Mouse (Mus musculus): ENCODE results near the gene Uba6. TPM values are rescaled to one million over a fixed set of nuclear protein-coding genes. Genes with fewer than 3 reads are reported as not detected.

Uba6 gene
- total and polyA plus RNA-seq, 3 experiments = 1.1 to 36.2 (median 30.7) TPM

DNA sequence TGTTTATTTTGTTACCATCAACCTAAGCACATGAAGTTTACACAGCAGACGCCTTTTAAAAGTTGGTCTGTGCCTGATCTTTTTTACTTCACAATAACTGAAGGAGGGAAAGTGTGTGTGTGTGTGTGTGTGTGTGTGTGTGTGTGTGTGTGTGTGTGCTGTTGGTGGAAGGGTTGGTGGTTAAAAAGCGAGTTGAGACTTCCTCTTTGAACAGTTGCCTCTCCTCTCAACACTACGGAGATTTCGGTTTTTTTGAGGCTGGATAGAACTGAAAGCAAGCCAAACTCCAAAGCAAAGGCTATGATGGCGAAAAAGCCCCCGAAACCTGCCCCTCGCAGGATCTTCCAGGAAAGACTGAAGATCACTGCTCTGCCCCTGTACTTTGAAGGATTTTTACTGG lies 101.1 kb downstream of the Uba6 start, which contains the start of gene Stap1:
TSS of gene Stap1 (plus strand) at position 209 of the 400 bp plus-strand sequence.
- no peaks in the 10 kb centered on the region for H3K36me3 ChIP-seq (replicated peaks)
- no peaks in the 10 kb centered on the region for H3K27me3 ChIP-seq (ENCODE audit: insufficient read depth, low read length)
- DNase-seq (ENCODE audit: low spot score) (no peak), ATAC-seq (ENCODE audit: extremely low read depth, insufficient number of reproducible peaks, low FRiP score, poor library complexity, severe bottlenecking) (no peak)
- no peak for TF ChIP-seq GATA1 (IDR thresholded peaks at IDR 0.05; ENCODE audit: borderline replicate concordance, low read length)
- TF ChIP-seq GATA2 (IDR thresholded peaks at IDR 0.05; ENCODE audit: borderline replicate concordance, low read depth, low read length) = no peak
- TF ChIP-seq TAL1 (conservative IDR thresholded peaks at IDR 0.05; ENCODE audit: low read depth, low read length) = no peak
- TF ChIP-seq CTCF (IDR thresholded peaks at IDR 0.05; ENCODE audit: low read depth, low read length) = no peak
- no peak for TF ChIP-seq POLR2AphosphoS5 (IDR thresholded peaks at IDR 0.05; ENCODE audit: insufficient replicate concordance, low read depth, low read length)
- H3K4me3 ChIP-seq (ENCODE audit: low read depth, low read length) = no peak within 1 kb of the TSS; the same call in 1 of the 2 replicates
- H3K9me3 ChIP-seq (replicated peaks) = no peaks in the 10 kb centered on the region
- H3K4me1 ChIP-seq (ENCODE audit: insufficient read depth, low read depth, low read length) = peaks cover 22% of the 10 kb centered on the region

DNA sequence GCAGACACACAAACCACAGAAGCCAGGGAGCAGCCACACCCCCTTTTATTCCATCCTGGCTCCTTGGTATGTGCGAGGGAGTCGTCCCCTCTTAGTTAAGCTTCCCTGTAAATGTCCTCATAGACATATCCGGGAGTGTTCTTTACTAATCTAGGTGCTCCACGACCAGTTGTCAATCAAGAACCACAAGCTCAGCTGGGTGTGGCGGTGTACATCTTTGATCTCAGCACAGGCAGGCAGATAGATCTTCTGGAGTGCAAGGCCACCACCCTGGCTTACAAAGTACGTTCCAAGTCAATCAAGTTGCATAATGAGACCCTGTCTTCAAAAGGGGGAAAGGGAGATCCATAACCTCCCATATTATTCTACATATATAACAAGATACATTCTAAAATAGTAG lies 103.5 kb downstream of the Uba6 start:
- DNase-seq (ENCODE audit: low spot score) = no peak
- no peak overlapping the region for H3K4me3 ChIP-seq (ENCODE audit: low read depth, low read length)
- no peaks in the 10 kb centered on the region for H3K27me3 ChIP-seq (ENCODE audit: insufficient read depth, low read length)
- no peak for ATAC-seq (ENCODE audit: extremely low read depth, insufficient number of reproducible peaks, low FRiP score, poor library complexity, severe bottlenecking)
- TF ChIP-seq CTCF (IDR thresholded peaks at IDR 0.05; ENCODE audit: low read depth, low read length) (no peak), GATA1 (IDR thresholded peaks at IDR 0.05; ENCODE audit: borderline replicate concordance, low read length) (no peak), TAL1 (conservative IDR thresholded peaks at IDR 0.05; ENCODE audit: low read depth, low read length) (no peak), POLR2AphosphoS5 (IDR thresholded peaks at IDR 0.05; ENCODE audit: insufficient replicate concordance, low read depth, low read length) (no peak)
- no peaks in the 10 kb centered on the region for H3K36me3 ChIP-seq (replicated peaks)
- no peaks in the 10 kb centered on the region for H3K9me3 ChIP-seq (replicated peaks)
- H3K4me1 ChIP-seq (ENCODE audit: insufficient read depth, low read depth, low read length) = peaks cover 30% of the 10 kb centered on the region

DNA sequence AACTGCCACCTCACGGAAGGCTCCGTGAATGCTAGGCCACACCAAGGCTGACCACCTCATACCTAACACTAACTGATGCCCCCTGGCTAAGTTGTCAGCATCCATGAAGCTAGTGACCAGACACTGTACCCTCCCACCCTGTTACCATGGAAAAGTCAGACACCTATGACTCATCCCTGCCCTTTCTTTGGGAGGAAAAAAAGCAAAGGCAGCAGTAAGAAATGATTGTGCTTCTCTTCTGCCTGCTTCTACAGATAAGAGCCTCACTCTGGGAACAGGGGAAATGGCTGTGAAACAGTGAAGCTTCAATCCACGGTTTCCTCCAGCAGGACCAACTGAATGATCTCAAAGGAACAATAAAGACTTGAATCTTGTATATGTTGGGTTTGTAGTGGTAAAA lies 104.2 kb downstream of the Uba6 start:
- Histone ChIP-seq H3K4me3 (ENCODE audit: low read depth, low read length) (no peak overlapping the region), H3K9me3 (replicated peaks) (no peaks in the 10 kb centered on the region), H3K36me3 (replicated peaks) (no peaks in the 10 kb centered on the region), H3K4me1 (ENCODE audit: insufficient read depth, low read depth, low read length) (peaks cover 36% of the 10 kb centered on the region), H3K27me3 (ENCODE audit: insufficient read depth, low read length) (no peaks in the 10 kb centered on the region)
- TF ChIP-seq GATA2 (IDR thresholded peaks at IDR 0.05; ENCODE audit: borderline replicate concordance, low read depth, low read length) (no peak), POLR2AphosphoS5 (IDR thresholded peaks at IDR 0.05; ENCODE audit: insufficient replicate concordance, low read depth, low read length) (no peak), CTCF (IDR thresholded peaks at IDR 0.05; ENCODE audit: low read depth, low read length) (no peak), TAL1 (conservative IDR thresholded peaks at IDR 0.05; ENCODE audit: low read depth, low read length) (no peak), GATA1 (IDR thresholded peaks at IDR 0.05; ENCODE audit: borderline replicate concordance, low read length) (no peak)
- ATAC-seq (ENCODE audit: extremely low read depth, insufficient number of reproducible peaks, low FRiP score, poor library complexity, severe bottlenecking) = no peak
- no peak for DNase-seq (ENCODE audit: low spot score)

DNA sequence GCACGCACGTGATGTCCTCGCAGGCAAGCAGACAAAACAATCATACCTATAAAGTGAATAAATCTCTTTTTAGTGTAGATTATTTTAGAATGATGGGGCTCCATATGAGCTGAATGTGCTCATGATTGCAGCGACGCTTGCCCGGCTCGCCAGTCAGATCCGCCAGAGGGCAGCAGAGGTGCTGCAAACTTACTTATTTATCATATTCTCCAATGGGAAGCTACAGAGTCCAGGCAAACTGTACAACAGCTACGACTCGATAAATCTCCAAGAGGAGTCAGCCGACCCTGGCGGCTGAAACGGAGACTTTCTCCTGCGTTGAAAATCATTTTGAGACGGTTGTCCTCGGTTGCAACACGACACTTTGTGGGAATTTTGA lies 106.1 kb downstream of the Uba6 start:
- no peaks in the 10 kb centered on the region for H3K9me3 ChIP-seq (replicated peaks)
- peak; percentile 43; the same call in 1 of the 2 replicates for ATAC-seq (ENCODE audit: extremely low read depth, insufficient number of reproducible peaks, low FRiP score, poor library complexity, severe bottlenecking)

DNA sequence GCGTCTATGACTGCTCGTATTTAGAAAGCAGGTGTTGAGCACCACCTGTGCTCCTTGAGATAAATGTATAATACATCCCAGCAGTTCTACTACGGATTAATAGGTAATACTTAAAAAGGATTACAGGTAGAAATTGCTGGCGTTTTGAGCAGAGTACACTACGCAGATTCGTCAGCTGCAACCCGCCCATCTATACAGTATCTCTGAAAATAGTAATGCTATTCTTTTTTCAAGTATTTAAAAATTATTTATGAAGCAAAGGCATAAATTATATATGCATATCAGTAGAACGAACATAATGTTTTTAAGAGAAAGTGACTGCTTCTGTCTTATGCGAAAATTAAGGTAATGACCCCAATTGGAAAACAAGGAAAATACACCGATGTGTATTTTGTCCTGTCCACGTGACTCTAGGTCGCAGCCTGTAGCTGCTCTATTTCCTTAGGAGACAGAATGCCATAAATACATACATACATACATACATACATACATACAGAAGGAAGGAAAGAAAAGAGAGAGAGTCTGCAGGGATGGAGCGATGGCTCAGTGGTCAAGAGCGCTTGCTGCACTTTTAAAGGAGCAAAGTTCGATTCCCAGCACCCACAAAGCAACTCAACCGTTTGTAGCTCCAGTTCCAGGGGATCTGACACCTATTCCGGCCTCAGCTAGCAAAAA lies 106.6 kb downstream of the Uba6 start:
- peaks cover 2% of the 10 kb centered on the region for H3K36me3 ChIP-seq (replicated peaks)
- TF ChIP-seq GATA1 (IDR thresholded peaks at IDR 0.05; ENCODE audit: borderline replicate concordance, low read length) (no peak), POLR2AphosphoS5 (IDR thresholded peaks at IDR 0.05; ENCODE audit: insufficient replicate concordance, low read depth, low read length) (no peak), GATA2 (IDR thresholded peaks at IDR 0.05; ENCODE audit: borderline replicate concordance, low read depth, low read length) (no peak), TAL1 (conservative IDR thresholded peaks at IDR 0.05; ENCODE audit: low read depth, low read length) (no peak), CTCF (IDR thresholded peaks at IDR 0.05; ENCODE audit: low read depth, low read length) (no peak)
- no peak for DNase-seq (ENCODE audit: low spot score)
- no peak for ATAC-seq (ENCODE audit: extremely low read depth, insufficient number of reproducible peaks, low FRiP score, poor library complexity, severe bottlenecking)
- peaks cover 33% of the 10 kb centered on the region for H3K4me1 ChIP-seq (ENCODE audit: insufficient read depth, low read depth, low read length)
- H3K4me3 ChIP-seq (ENCODE audit: low read depth, low read length) = peak overlapping the region; percentile 86
- H3K27me3 ChIP-seq (ENCODE audit: insufficient read depth, low read length) = no peaks in the 10 kb centered on the region
- no peaks in the 10 kb centered on the region for H3K9me3 ChIP-seq (replicated peaks)

More for the DNA sequence above, 106.1 kb downstream of the Uba6 start:
- DNase-seq (ENCODE audit: low spot score) = peak; percentile 13
- Histone ChIP-seq H3K4me1 (ENCODE audit: insufficient read depth, low read depth, low read length) (peaks cover 36% of the 10 kb centered on the region), H3K36me3 (replicated peaks) (peaks cover 2% of the 10 kb centered on the region), H3K4me3 (ENCODE audit: low read depth, low read length) (peak overlapping the region; percentile 86), H3K27me3 (ENCODE audit: insufficient read depth, low read length) (no peaks in the 10 kb centered on the region)
- TF ChIP-seq CTCF (IDR thresholded peaks at IDR 0.05; ENCODE audit: low read depth, low read length) = peak; percentile 65
- TF ChIP-seq GATA2 (IDR thresholded peaks at IDR 0.05; ENCODE audit: borderline replicate concordance, low read depth, low read length) = no peak

DNA sequence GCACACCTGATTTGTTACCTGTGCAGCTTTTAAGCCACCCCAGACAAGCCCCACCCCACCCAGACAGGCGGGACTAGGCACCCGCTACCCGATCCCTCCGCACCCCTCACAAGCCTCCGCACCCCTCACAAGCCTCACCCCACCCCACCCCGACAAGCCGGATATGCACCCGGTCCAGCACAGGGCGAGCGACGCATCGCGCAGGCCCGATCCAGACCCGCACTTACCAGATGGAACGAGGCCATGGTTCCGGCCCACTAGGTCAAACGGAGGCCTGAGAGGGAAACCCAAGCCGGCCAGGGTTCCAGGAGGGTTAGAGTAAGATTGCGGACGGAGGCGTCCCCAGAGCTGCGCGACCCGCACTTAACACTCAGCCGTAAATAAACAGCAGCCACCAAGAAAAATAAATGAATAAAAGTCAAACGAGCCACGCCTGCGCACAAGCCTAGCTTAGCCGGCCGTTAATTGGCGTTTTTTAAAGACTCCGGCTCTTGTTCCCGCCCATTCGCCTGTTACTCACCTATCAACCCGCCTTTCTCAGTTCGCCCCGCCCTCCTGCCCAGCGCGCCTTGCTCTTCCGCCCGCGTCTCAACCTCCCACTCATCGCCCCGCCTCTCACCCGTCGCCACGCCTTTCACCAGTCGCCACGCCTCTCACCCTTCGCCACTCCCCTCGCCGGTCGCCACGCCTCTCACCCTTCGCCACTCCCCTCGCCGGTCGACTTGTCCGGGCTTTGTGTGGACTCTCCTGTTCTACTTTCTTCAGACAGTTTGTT lies 107.3 kb downstream of the Uba6 start, which contains the start of gene Cenpc1:
TSS of gene Cenpc1 (minus strand) at position 483 of the 775 bp plus-strand sequence.
- no peak for TF ChIP-seq GATA2 (IDR thresholded peaks at IDR 0.05; ENCODE audit: borderline replicate concordance, low read depth, low read length)
- Histone ChIP-seq H3K4me3 (ENCODE audit: low read depth, low read length) (peak within 1 kb of the TSS; percentile 86), H3K36me3 (replicated peaks) (peaks cover 2% of the 10 kb centered on the region), H3K9me3 (replicated peaks) (no peaks in the 10 kb centered on the region), H3K27me3 (ENCODE audit: insufficient read depth, low read length) (no peaks in the 10 kb centered on the region), H3K4me1 (ENCODE audit: insufficient read depth, low read depth, low read length) (peaks cover 33% of the 10 kb centered on the region)
- ATAC-seq (ENCODE audit: extremely low read depth, insufficient number of reproducible peaks, low FRiP score, poor library complexity, severe bottlenecking) = peak; percentile 96
- peak; percentile 67 for DNase-seq (ENCODE audit: low spot score)
